Mouse (Mus musculus) limb, embryonic 14.5 days (tissue): ENCODE measurements around the gene Casp7. TPM values are rescaled to one million over a fixed set of nuclear protein-coding genes. Genes with fewer than 3 reads are reported as not detected.

Experiments
- ATAC-seq: fragments of 200-750 bp; cut with Nextera tagmentation; 2 replicates; pipeline ENCODE4 v1.8.0; 2017; ENCODE audit warnings: low read depth, moderate number of reproducible peaks, moderate TSS enrichment; ENCODE audit not compliant: low FRiP score
- DNase-seq: peaks from one replicate; pipeline ENCODE4 v3.0.0-alpha.2; 2015; ENCODE audit warnings: low spot score
- H3K27ac ChIP-seq: fragments of 300-500 bp; sonication (generic); replicated peaks from 2 replicates; pipeline ENCODE4 v1.5.1; 2014; ENCODE audit warnings: low read depth, mild to moderate bottlenecking, low read length, moderate library complexity, mixed read lengths
- H3K27me3 ChIP-seq: fragments of 300-500 bp; sonication (generic); 2 replicates; pipeline ENCODE4 v1.6.1; 2014; ENCODE audit warnings: low read length, mixed read lengths; ENCODE audit not compliant: control insufficient read depth, insufficient read depth
- H3K36me3 ChIP-seq: fragments of 300-500 bp; sonication (generic); 2 replicates; pipeline ENCODE4 v1.6.1; 2014; ENCODE audit warnings: mild to moderate bottlenecking, low read length, moderate library complexity, mixed read lengths; ENCODE audit not compliant: control insufficient read depth, insufficient read depth
- H3K4me1 ChIP-seq: fragments of 300-500 bp; sonication (generic); 2 replicates; pipeline ENCODE4 v1.6.1; 2014; ENCODE audit warnings: antibody characterized with exemption, low read length, mixed read lengths; ENCODE audit not compliant: control insufficient read depth, insufficient read depth
- H3K4me2 ChIP-seq: fragments of 300-500 bp; sonication (generic); replicated peaks from 2 replicates; pipeline ENCODE4 v1.6.1; 2014; ENCODE audit warnings: low read depth, mild to moderate bottlenecking, low read length, moderate library complexity; ENCODE audit not compliant: severe bottlenecking
- H3K4me3 ChIP-seq: fragments of 300-500 bp; sonication (generic); replicated peaks from 2 replicates; pipeline ENCODE4 v1.5.1; 2014; ENCODE audit warnings: low read length
- H3K9ac ChIP-seq: fragments of 300-500 bp; sonication (generic); 2 replicates; pipeline ENCODE4 v1.6.1; 2014; ENCODE audit warnings: mild to moderate bottlenecking, low read depth, low read length, moderate library complexity; ENCODE audit not compliant: severe bottlenecking
- H3K9me3 ChIP-seq: fragments of 300-500 bp; sonication (generic); 2 replicates; pipeline ENCODE4 v1.6.1; 2016; ENCODE audit warnings: low read length; ENCODE audit not compliant: control insufficient read depth
- POLR2A ChIP-seq: fragments of 200-500 bp; IDR thresholded peaks from 2 replicates; pipeline ENCODE4 v1.8.0; 2012; ENCODE audit warnings: inconsistent platforms, mild to moderate bottlenecking, moderate library complexity, borderline replicate concordance; ENCODE audit not compliant: insufficient read depth, insufficient read length; ENCODE audit errors: extremely low read depth
- WGBS: fragments of 180-500 bp; shearing (Covaris S2); extraction: QIAGEN DNeasy Blood & Tissue Kit; methylation state at CpG from one replicate; pipeline ENCODE4 v1.1.7; 2014; 5-methylcytosine and 5-hydroxymethylcytosine counted together
- polyA plus RNA-seq, 2 experiments: library from polyadenylated mRNA; depleted of rRNA in 1 of 2; stranded (reverse) in 1 of 2; unstranded in 1 of 2; fragments of >200 nt; fragmentation: Nextera tagmentation in 1 of 2; extraction: Ambion mirVana in 1 of 2; gene quantifications; 2 replicates each; pipeline versions ENCODE4 v1.2.1 to v1.2.3; 2012 to 2014

The Casp7 gene
- polyA plus RNA-seq, 2 experiments: 18.6 to 23.7 TPM

- Histone ChIP-seq H3K4me1 (0 out of 2 replicates have a peak, but pooled peaks cover 4% of the 10 kb centered on the region), H3K27ac (no peak overlapping the region), H3K4me3 (no peak overlapping the region), H3K36me3 (peaks cover 12% of the 10 kb centered on the region), H3K4me2 (no peak overlapping the region), H3K9me3 (no peaks in the 10 kb centered on the region), H3K27me3 (no peaks in the 10 kb centered on the region), H3K9ac (no peak overlapping the region)
- no peak for TF ChIP-seq POLR2A
- WGBS: 92% methylated on average over 6 of the region's 6 CpGs
- no peak for DNase-seq
- ATAC-seq: no peak
Observed at GRCm38 (mm10) chr19:56439072-56439434, 42.1 kb downstream of the Casp7 start.

- Histone ChIP-seq H3K9ac (no peak overlapping the region), H3K27me3 (no peaks in the 10 kb centered on the region), H3K4me1 (no peaks in the 10 kb centered on the region), H3K36me3 (no peaks in the 10 kb centered on the region), H3K4me2 (no peak overlapping the region), H3K27ac (no peak overlapping the region), H3K9me3 (no peaks in the 10 kb centered on the region), H3K4me3 (no peak overlapping the region)
- WGBS: 85% methylated on average over 14 of the region's 14 CpGs
- DNase-seq: no peak
- TF ChIP-seq POLR2A: no peak
- no peak for ATAC-seq
Observed at GRCm38 (mm10) chr19:56443445-56443844, 46.5 kb downstream of the Casp7 start.

- H3K27ac ChIP-seq: no peak overlapping the region
- H3K9ac ChIP-seq: no peak overlapping the region
- H3K4me1 ChIP-seq: no peaks in the 10 kb centered on the region
Observed at GRCm38 (mm10) chr19:56448784-56449183, 51.9 kb downstream of the Casp7 start.

GRCm38 (mm10) chr19:56449537-56449936, 52.6 kb downstream of the Casp7 start:
- no peak overlapping the region for H3K9ac ChIP-seq
- no peaks in the 10 kb centered on the region for H3K9me3 ChIP-seq
- TF ChIP-seq POLR2A: no peak
- no peak overlapping the region for H3K4me2 ChIP-seq
- 86% methylated on average over 8 of the region's 8 CpGs for WGBS
- H3K27ac ChIP-seq: no peak overlapping the region
- no peak overlapping the region for H3K4me3 ChIP-seq
- no peaks in the 10 kb centered on the region for H3K27me3 ChIP-seq
- DNase-seq: no peak
- H3K36me3 ChIP-seq: no peaks in the 10 kb centered on the region
- ATAC-seq: no peak
- H3K4me1 ChIP-seq: no peaks in the 10 kb centered on the region

More at GRCm38 (mm10) chr19:56448784-56449183, 51.9 kb downstream of the Casp7 start:
- no peak overlapping the region for H3K4me3 ChIP-seq
- 96% methylated on average over 4 of the region's 4 CpGs for WGBS
- no peaks in the 10 kb centered on the region for H3K36me3 ChIP-seq
- H3K9me3 ChIP-seq: no peaks in the 10 kb centered on the region
- no peak for DNase-seq
- no peaks in the 10 kb centered on the region for H3K27me3 ChIP-seq
- no peak for TF ChIP-seq POLR2A
- H3K4me2 ChIP-seq: no peak overlapping the region
- ATAC-seq: no peak

GRCm38 (mm10) chr19:56450892-56451291, 54.0 kb downstream of the Casp7 start:
- no peak for TF ChIP-seq POLR2A
- 79% methylated on average over 5 of the region's 5 CpGs for WGBS
- ATAC-seq: no peak

GRCm38 (mm10) chr19:56451867-56452266, 54.9 kb downstream of the Casp7 start:
- DNase-seq (no peak), ATAC-seq (no peak)
- whole genome bisulfite sequencing: 83% methylated on average over 4 of the region's 4 CpGs
- H3K36me3 ChIP-seq: no peaks in the 10 kb centered on the region
- H3K9ac ChIP-seq: no peak overlapping the region
- no peaks in the 10 kb centered on the region for H3K4me1 ChIP-seq
- H3K4me2 ChIP-seq: no peak overlapping the region
- H3K4me3 ChIP-seq: no peak overlapping the region
- no peaks in the 10 kb centered on the region for H3K27me3 ChIP-seq
- H3K9me3 ChIP-seq: no peaks in the 10 kb centered on the region
- TF ChIP-seq POLR2A: no peak
- H3K27ac ChIP-seq: no peak overlapping the region

More at GRCm38 (mm10) chr19:56450892-56451291, 54.0 kb downstream of the Casp7 start:
- Histone ChIP-seq H3K27me3 (no peaks in the 10 kb centered on the region), H3K36me3 (no peaks in the 10 kb centered on the region), H3K4me1 (no peaks in the 10 kb centered on the region), H3K27ac (no peak overlapping the region), H3K9ac (no peak overlapping the region), H3K4me2 (no peak overlapping the region), H3K9me3 (no peaks in the 10 kb centered on the region), H3K4me3 (no peak overlapping the region)
- no peak for DNase-seq
